Mouse (Mus musculus) liver, embryonic 16.5 days (tissue): ENCODE data around the gene Cblb. TPM values are rescaled to one million over a fixed set of nuclear protein-coding genes. Genes with fewer than 3 reads are reported as not detected.

Source experiments
- ATAC-seq: fragments of 200-750 bp; cut with Nextera tagmentation; 2 replicates; pipeline ENCODE4 v1.8.0; 2017; ENCODE audit warnings: low read depth, mild to moderate bottlenecking, moderate number of reproducible peaks, moderate library complexity
- H3K27ac ChIP-seq: fragments of 300-500 bp; sonication (generic); 2 replicates; pipeline ENCODE4 v1.5.1; 2014; ENCODE audit warnings: mild to moderate bottlenecking, low read length
- H3K27me3 ChIP-seq: fragments of 300-500 bp; sonication (generic); 2 replicates; pipeline ENCODE4 v1.6.1; 2014; ENCODE audit warnings: low read depth, low read length, mixed read lengths; ENCODE audit not compliant: control insufficient read depth, insufficient read depth
- H3K36me3 ChIP-seq: fragments of 300-500 bp; sonication (generic); 2 replicates; pipeline ENCODE4 v1.6.1; 2014; ENCODE audit warnings: mild to moderate bottlenecking; ENCODE audit not compliant: control insufficient read depth, insufficient read depth
- H3K4me1 ChIP-seq: fragments of 300-500 bp; sonication (generic); 2 replicates; pipeline ENCODE4 v1.6.1; 2014; ENCODE audit warnings: low read depth, low read length, mixed read lengths; ENCODE audit not compliant: control insufficient read depth
- H3K4me2 ChIP-seq: fragments of 300-500 bp; sonication (generic); 2 replicates; pipeline ENCODE4 v1.6.1; 2014; ENCODE audit warnings: low read depth, low read length, mixed read lengths
- H3K4me3 ChIP-seq: fragments of 300-500 bp; sonication (generic); 2 replicates; pipeline ENCODE4 v1.5.1; 2014; ENCODE audit warnings: low read depth, mild to moderate bottlenecking, low read length
- H3K9ac ChIP-seq: fragments of 300-500 bp; sonication (generic); 2 replicates; pipeline ENCODE4 v1.6.1; 2014; ENCODE audit warnings: low read depth, low read length
- H3K9me3 ChIP-seq: fragments of 300-500 bp; sonication (generic); replicated peaks from 2 replicates; pipeline ENCODE4 v1.6.1; 2016; ENCODE audit warnings: low read length; ENCODE audit not compliant: control insufficient read depth
- WGBS: fragments of 180-500 bp; shearing (Covaris S2); extraction: QIAGEN DNeasy Blood & Tissue Kit; methylation state at CpG from one replicate; pipeline ENCODE4 v1.1.7; 2014; ENCODE audit not compliant: insufficient replicate concordance; 5-methylcytosine and 5-hydroxymethylcytosine counted together
- polyA plus RNA-seq: library from polyadenylated mRNA; unstranded; fragments of >200 nt; fragmentation: Nextera tagmentation; extraction: Ambion mirVana; gene quantifications from 2 replicates; pipeline ENCODE4 v1.2.1, GENCODE M21; 2015

The Cblb gene
- polyA plus RNA-seq, 1 experiment from 2014 or later = 2.6 TPM

DNA sequence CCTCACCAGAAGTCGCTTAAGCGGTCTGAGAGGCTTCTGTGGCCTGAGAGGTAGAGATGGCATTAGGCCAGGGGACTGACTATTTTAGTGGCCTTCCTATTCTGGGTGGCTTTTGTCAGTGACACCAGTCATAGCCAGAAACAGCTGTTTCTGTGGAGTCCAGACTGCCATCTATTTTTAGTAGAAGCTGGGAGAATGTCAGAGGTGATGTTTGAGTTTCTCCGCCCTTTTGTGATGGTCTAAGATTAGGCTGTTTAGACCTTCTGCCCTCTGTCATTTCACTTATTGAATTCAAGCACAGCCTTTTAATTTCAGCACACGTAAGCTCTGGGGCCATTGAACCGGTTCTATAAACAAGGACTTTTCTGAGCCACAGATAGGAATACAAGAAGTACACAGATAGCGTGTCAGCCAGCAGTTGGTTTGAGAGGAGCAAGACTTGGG lies 40.8 kb downstream of the Cblb start:
- Histone ChIP-seq H3K4me3 (no peak overlapping the region), H3K4me2 (no peak overlapping the region), H3K4me1 (peaks cover 15% of the 10 kb centered on the region), H3K27me3 (no peaks in the 10 kb centered on the region), H3K9ac (no peak overlapping the region), H3K36me3 (no peaks in the 10 kb centered on the region), H3K27ac (no peak overlapping the region), H3K9me3 (no peaks in the 10 kb centered on the region)
- WGBS = 59% methylated on average over 6 of the region's 6 CpGs
- peak; percentile 64 for ATAC-seq

DNA sequence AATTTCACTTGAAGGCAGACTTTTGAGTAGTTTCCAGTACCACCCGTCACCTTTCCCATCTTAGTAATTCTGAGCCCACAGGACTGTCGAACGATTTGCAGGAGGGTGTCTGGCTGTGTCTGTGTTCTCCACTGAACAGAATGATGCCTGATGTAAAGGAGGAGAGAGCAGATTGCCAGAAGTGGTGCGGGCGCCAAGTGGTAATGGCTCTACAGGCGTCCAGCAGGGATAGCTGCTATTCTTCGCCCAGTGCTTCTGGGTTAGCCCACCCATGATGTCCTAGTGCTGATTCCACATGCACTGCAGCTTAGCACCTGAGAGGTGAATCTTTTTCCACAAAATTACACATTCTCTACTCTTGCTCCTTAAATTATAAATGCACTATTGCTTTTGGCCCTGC lies 45.6 kb downstream of the Cblb start:
- Histone ChIP-seq H3K27me3 (no peaks in the 10 kb centered on the region), H3K9me3 (no peaks in the 10 kb centered on the region), H3K27ac (no peak overlapping the region), H3K4me1 (peaks cover 18% of the 10 kb centered on the region), H3K36me3 (no peaks in the 10 kb centered on the region), H3K9ac (no peak overlapping the region), H3K4me2 (no peak overlapping the region), H3K4me3 (no peak overlapping the region)
- ATAC-seq = no peak
- WGBS = 75% methylated on average over 7 of the region's 7 CpGs

DNA sequence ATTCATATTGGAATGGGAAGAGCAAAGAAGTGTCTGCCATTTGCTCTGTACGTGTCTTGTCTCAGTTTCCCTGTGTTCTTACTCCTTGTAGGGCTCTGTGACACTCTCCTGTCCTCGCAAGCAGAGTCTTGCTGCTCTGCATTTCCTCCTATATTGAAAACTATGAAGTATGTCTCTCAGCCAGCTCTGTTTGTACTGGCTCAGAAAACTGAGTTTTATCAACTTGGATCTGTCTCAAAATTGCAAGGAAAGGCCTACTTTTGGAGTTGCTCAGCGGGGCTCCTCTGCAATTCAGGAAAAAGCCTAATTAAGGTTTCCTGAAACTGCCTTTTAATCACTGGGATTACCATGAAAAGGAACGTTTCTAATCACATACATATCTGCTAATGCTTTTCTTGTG lies 46.9 kb downstream of the Cblb start:
- no peaks in the 10 kb centered on the region for H3K27me3 ChIP-seq
- H3K4me3 ChIP-seq = no peak overlapping the region
- no peak overlapping the region for H3K4me2 ChIP-seq
- no peak for ATAC-seq
- H3K27ac ChIP-seq = no peak overlapping the region
- H3K4me1 ChIP-seq = peaks cover 21% of the 10 kb centered on the region
- no peak overlapping the region for H3K9ac ChIP-seq
- WGBS = 64% methylated on average over 4 of the region's 4 CpGs
- H3K36me3 ChIP-seq = no peaks in the 10 kb centered on the region
- H3K9me3 ChIP-seq = no peaks in the 10 kb centered on the region

DNA sequence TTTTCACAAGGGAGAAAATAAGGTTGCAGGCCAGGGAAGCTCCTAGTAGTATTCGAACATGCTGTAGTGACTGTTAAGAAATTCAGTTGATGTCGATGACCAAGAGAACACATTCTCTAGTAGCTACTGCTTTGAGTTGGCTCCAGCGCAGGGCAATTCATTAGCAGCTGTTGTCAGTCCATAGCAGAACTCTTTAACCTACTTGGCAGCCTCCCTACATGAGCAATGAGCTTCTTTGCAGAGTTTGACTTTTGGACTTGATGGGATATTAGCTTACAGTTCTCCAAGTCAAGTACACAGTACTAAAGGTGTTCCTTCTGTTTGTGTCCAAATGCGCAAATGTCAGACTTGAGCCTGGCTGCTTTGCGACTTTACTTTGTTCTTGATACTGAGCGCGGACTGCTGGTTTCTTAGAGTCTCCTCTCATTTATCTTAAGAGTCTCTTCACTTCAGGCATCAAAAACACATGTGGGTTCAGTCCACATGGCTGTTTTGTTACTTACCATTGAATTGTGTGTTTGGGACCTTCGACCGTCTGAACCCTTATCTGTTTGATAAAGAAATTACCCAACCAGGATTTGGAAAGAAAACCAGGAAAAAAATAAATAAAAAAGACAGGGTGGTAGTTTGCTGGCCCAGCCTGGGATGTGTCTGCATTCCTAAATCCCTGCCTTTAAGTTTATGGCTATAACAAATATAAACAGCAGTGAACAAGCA lies 47.9 kb downstream of the Cblb start:
- Histone ChIP-seq H3K9ac (no peak overlapping the region), H3K4me3 (no peak overlapping the region), H3K9me3 (no peaks in the 10 kb centered on the region), H3K27ac (peak overlapping the region; percentile 74), H3K4me2 (no peak overlapping the region), H3K27me3 (no peaks in the 10 kb centered on the region), H3K4me1 (peaks cover 21% of the 10 kb centered on the region), H3K36me3 (no peaks in the 10 kb centered on the region)
- ATAC-seq = peak; percentile 72
- WGBS = 68% methylated on average over 9 of the region's 9 CpGs

DNA sequence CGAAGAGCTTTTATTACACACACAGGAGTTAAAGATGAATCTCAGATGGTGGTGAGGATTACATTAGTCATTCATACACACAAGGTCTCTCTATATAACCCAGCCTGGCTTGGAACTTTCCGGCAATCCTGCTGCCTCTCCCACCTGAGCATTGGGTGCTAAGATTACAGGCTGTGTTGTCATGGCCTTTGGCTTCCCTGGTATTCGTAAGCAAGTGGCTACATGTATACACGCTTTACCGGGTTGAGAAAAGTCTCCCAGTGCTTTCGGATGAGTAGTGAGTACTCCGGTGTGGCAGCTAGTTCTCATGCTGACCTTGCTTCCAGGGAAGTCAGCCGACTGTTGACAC lies 48.4 kb downstream of the Cblb start:
- Histone ChIP-seq H3K9ac (no peak overlapping the region), H3K4me3 (no peak overlapping the region), H3K36me3 (no peaks in the 10 kb centered on the region), H3K27me3 (no peaks in the 10 kb centered on the region), H3K27ac (peak overlapping the region; percentile 74), H3K4me2 (no peak overlapping the region), H3K9me3 (no peaks in the 10 kb centered on the region), H3K4me1 (peaks cover 21% of the 10 kb centered on the region)
- 74% methylated on average over 8 of the region's 8 CpGs for WGBS
- ATAC-seq = no peak; the same call in 1 of the 2 replicates

DNA sequence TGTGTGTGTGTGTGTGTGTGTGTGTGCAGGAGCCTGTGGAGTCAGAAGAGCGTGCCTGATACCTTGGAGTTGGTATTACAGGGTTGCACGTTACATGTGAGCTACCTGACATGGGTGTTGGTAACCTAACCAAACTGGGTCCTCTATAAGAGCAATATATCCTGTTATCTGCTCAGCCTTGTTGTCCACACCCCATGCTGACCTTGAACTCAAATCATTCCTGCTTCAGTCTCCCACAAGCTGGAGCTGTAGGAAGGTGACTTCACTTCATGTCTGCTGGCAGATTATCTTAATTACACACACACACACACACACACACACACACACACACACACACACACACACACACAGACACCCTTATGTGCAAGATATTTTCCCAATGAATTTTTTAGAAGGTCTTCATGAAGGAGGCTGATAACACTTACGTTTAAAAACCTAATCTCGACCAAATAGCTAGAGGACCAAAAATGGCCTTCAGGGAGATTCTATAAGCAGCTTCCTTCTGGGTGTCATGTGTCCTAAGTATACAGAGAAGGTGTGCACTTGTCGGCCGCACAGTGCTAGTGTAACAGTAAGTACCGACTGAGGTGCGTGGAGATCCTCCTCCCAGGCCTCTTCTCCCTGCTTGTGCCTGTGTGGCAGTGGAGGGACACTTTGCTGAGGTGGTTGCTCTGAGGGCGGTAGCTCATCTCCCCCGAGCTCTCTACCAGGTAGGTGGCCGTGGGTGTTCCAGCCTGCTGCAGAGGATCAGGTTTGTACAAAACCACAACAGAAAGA lies 49.8 kb downstream of the Cblb start:
- Histone ChIP-seq H3K27me3 (no peaks in the 10 kb centered on the region), H3K27ac (no peak overlapping the region), H3K9ac (no peak overlapping the region), H3K4me1 (peaks cover 21% of the 10 kb centered on the region), H3K36me3 (no peaks in the 10 kb centered on the region), H3K4me2 (no peak overlapping the region), H3K4me3 (no peak overlapping the region), H3K9me3 (no peaks in the 10 kb centered on the region)
- WGBS = 29% methylated on average over 11 of the region's 11 CpGs
- peak; percentile 28; the same call in 1 of the 2 replicates for ATAC-seq

DNA sequence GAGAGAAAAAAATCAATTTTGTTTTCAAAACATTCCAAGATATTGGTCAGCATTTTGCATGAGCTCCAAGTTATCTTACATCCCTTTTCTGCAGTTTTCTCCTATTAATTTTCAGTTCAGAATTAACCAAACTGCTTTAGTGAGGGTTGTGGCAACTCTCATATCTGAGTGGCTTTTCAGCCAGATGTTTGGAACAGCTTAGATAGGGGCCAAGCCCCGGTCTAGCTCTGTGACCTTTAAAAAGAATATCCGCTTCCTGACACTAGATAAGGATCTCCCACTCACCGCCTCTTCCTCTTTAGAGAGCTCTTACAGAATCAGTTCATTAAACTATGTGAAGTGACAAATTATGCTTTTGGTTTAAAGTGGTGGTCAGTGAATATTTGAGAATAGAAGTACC lies 50.7 kb downstream of the Cblb start:
- no peak overlapping the region for H3K27ac ChIP-seq
- H3K4me3 ChIP-seq = no peak overlapping the region
- peak overlapping the region; percentile 24; the same call in 1 of the 2 replicates for H3K4me2 ChIP-seq
- no peaks in the 10 kb centered on the region for H3K36me3 ChIP-seq
- H3K9me3 ChIP-seq = no peaks in the 10 kb centered on the region
- 2% methylated on average over 3 of the region's 3 CpGs for WGBS
- no peak overlapping the region for H3K9ac ChIP-seq
- H3K4me1 ChIP-seq = peaks cover 21% of the 10 kb centered on the region
- ATAC-seq = no peak
- H3K27me3 ChIP-seq = no peaks in the 10 kb centered on the region

DNA sequence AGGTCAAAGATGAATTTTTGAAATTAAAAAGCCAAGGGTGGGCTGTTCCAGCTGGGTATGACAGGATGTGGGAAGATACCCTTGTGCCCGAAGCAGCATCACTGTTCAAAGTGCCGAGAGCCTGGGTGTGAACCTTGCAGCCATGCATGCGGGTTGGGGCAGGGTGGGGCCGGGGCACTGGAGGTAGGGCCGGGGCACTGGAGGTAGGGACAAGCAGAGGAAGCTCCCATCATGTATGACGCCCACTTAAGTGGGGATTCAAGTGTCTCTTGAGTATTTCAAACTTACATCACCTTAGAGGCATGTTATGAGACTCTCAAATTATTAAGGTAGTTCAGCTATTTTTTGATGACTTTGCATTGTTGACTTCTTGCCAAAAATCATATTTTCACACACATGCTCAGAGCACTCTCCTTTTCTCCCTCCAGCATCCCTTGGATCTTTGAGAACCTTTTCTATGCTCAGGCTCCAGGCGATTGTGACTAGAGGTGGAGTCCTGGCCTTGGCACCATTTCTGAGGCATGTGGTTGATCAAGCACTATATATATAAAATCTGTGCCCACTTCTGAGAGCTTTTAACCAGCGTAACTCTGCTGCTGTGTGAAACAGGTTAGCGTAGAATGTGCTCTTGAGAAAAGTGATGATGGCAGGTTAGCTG lies 55.9 kb downstream of the Cblb start:
- no peaks in the 10 kb centered on the region for H3K27me3 ChIP-seq
- peaks cover 3% of the 10 kb centered on the region for H3K4me1 ChIP-seq
- H3K27ac ChIP-seq = no peak overlapping the region
- no peaks in the 10 kb centered on the region for H3K9me3 ChIP-seq
- H3K4me3 ChIP-seq = no peak overlapping the region
- H3K36me3 ChIP-seq = no peaks in the 10 kb centered on the region
- 72% methylated on average over 9 of the region's 9 CpGs for WGBS
- ATAC-seq = no peak
- H3K4me2 ChIP-seq = no peak overlapping the region
- no peak overlapping the region for H3K9ac ChIP-seq

DNA sequence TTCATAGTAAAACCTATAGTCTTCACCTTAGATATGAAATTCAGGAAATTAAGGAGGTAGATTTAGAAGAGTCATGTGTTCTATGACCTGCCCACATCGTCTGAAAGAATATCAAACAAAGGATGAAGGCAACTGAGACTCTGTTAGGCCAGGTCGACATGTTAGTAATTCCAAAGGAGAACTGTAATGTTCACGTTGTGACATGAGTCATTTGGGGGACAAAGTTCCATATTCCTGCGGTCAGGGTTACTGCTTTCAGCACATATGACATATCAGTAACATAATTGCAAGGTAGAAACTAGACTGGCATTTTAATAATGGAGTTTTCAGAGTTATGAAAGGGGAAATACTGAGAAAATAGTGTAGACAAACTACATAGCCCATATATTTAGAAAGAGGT lies 58.3 kb downstream of the Cblb start:
- no peak for ATAC-seq
- H3K9me3 ChIP-seq = no peaks in the 10 kb centered on the region
- 46% methylated on average over 4 of the region's 4 CpGs for WGBS
- H3K36me3 ChIP-seq = no peaks in the 10 kb centered on the region
- H3K4me3 ChIP-seq = no peak overlapping the region
- no peak overlapping the region for H3K9ac ChIP-seq
- no peaks in the 10 kb centered on the region; the same call in 1 of the 2 replicates for H3K4me1 ChIP-seq
- H3K27me3 ChIP-seq = no peaks in the 10 kb centered on the region
- H3K27ac ChIP-seq = no peak overlapping the region
- H3K4me2 ChIP-seq = no peak overlapping the region
